Mouse (Mus musculus) erythroblast, embryonic 14.5 days (primary cell): ENCODE results near the gene Pde4d.

Source experiments
- GATA1 ChIP-seq: IDR thresholded peaks from 2 replicates; pipeline ENCODE4 v1.6.1; 2012; ENCODE audit warnings: low read length, inconsistent platforms, mixed read lengths
- TAL1 ChIP-seq: IDR thresholded peaks from 3 replicates; pipeline ENCODE4 v1.6.1; 2012; ENCODE audit warnings: low read length, inconsistent platforms, mixed read lengths

DNA sequence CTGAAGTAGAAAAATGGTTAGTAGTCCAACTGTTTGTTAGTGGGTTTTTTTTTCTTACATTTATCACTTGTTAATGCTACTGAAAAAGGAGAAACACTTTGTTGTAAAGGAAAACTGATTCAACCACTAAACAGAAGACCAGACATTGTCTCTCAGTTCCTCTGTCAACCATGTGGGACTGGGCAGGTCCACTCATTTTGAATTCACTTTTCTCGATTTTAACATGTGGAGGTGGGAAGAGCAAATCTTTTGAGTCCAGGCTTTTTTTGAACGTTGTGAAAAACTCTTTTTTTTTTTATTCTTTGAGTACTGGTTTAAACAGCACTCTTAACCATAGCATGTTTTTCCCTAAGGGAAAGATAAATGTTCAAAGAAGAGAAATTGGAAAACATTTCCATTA, 180.8 kb downstream of the Pde4d start:
- TF ChIP-seq TAL1 (no peak), GATA1 (no peak)
